Mouse (Mus musculus) midbrain, embryonic 14.5 days (tissue): Measurements from ENCODE around the gene Fam155a. TPM values are rescaled to one million over a fixed set of nuclear protein-coding genes. Genes with fewer than 3 reads are reported as not detected.

Source experiments
- ATAC-seq: fragments of 200-750 bp; cut with Nextera tagmentation; 2 replicates; pipeline ENCODE4 v1.8.0; 2017; ENCODE audit warnings: moderate number of reproducible peaks, moderate library complexity; ENCODE audit not compliant: low FRiP score, low TSS enrichment
- DNase-seq: peaks from one replicate; pipeline ENCODE4 v3.0.0-alpha.2; 2015
- H3K27ac ChIP-seq: fragments of 300-500 bp; sonication (generic); replicated peaks from 2 replicates; pipeline ENCODE4 v1.5.1; 2014; ENCODE audit warnings: mild to moderate bottlenecking, low read depth, low read length, moderate library complexity
- H3K27me3 ChIP-seq: fragments of 300-500 bp; sonication (generic); 2 replicates; pipeline ENCODE4 v1.6.1; 2014; ENCODE audit warnings: low read length, control low read depth, mixed read lengths; ENCODE audit not compliant: control insufficient read depth, insufficient read depth
- H3K36me3 ChIP-seq: fragments of 300-500 bp; sonication (generic); 2 replicates; pipeline ENCODE4 v1.6.1; 2014; ENCODE audit warnings: low read length, control low read depth; ENCODE audit not compliant: control insufficient read depth, insufficient read depth
- H3K4me1 ChIP-seq: fragments of 300-500 bp; sonication (generic); 2 replicates; pipeline ENCODE4 v1.6.1; 2014; ENCODE audit warnings: mild to moderate bottlenecking, antibody characterized with exemption, low read length, control low read depth; ENCODE audit not compliant: control insufficient read depth, insufficient read depth
- H3K4me2 ChIP-seq: fragments of 300-500 bp; sonication (generic); 2 replicates; pipeline ENCODE4 v1.6.1; 2014; ENCODE audit warnings: mild to moderate bottlenecking, low read length, moderate library complexity
- H3K4me3 ChIP-seq: fragments of 300-500 bp; sonication (generic); replicated peaks from 2 replicates; pipeline ENCODE4 v1.5.1; 2014; ENCODE audit warnings: low read depth, low read length
- H3K9ac ChIP-seq: fragments of 300-500 bp; sonication (generic); replicated peaks from 2 replicates; pipeline ENCODE4 v1.6.1; 2014; ENCODE audit warnings: mild to moderate bottlenecking, low read length, moderate library complexity
- H3K9me3 ChIP-seq: fragments of 300-500 bp; sonication (generic); 2 replicates; pipeline ENCODE4 v1.6.1; 2016; ENCODE audit warnings: low read length, control low read depth, mixed read lengths; ENCODE audit not compliant: control insufficient read depth
- WGBS: fragments of 180-500 bp; shearing (Covaris S2); extraction: QIAGEN DNeasy Blood & Tissue Kit; methylation state at CpG from one replicate; pipeline ENCODE4 v1.1.7; 2014; 5-methylcytosine and 5-hydroxymethylcytosine counted together
- polyA plus RNA-seq: library from polyadenylated mRNA; unstranded; fragments of >200 nt; fragmentation: Nextera tagmentation; extraction: Ambion mirVana; gene quantifications from 2 replicates; pipeline ENCODE4 v1.2.1, GENCODE M21; 2014

Gene Fam155a
- polyA plus RNA-seq, 1 experiment from 2014 or later, result 30.2 TPM

DNA sequence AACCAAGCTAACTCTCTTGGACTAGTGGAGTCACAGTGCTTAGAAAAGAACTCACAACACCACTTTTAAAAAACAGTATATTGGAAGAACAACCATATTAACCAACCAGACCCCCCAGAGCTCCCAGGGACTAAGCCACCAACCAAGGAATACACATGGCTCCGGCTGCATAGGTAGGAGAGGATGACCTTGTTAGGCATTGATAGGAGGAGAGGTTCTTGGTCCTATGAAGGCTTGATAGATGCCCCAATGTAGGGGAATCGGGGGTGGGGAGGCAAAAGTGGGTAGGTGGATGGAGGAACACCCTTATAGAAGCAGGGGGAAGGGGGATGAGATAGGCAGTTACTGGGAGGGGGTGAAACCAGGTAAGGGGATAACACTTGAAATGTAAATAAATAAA is 132.8 kb downstream of the Fam155a start:
- H3K9ac ChIP-seq, result no peak overlapping the region
- H3K4me1 ChIP-seq, result no peaks in the 10 kb centered on the region
- 90% methylated on average over 2 of the region's 2 CpGs for WGBS
- no peaks in the 10 kb centered on the region for H3K36me3 ChIP-seq
- no peaks in the 10 kb centered on the region for H3K27me3 ChIP-seq
- H3K9me3 ChIP-seq, result no peaks in the 10 kb centered on the region
- no peak for DNase-seq
- H3K27ac ChIP-seq, result no peak overlapping the region
- no peak overlapping the region for H3K4me3 ChIP-seq
- H3K4me2 ChIP-seq, result no peak overlapping the region
- ATAC-seq, result no peak

GRCm38 (mm10) chr8:9635240-9635639 is 135.7 kb downstream of the Fam155a start:
- Histone ChIP-seq H3K27me3 (no peaks in the 10 kb centered on the region), H3K9ac (no peak overlapping the region), H3K4me2 (no peak overlapping the region), H3K36me3 (no peaks in the 10 kb centered on the region), H3K4me1 (no peaks in the 10 kb centered on the region), H3K27ac (no peak overlapping the region), H3K4me3 (no peak overlapping the region), H3K9me3 (no peaks in the 10 kb centered on the region)
- DNase-seq (no peak), ATAC-seq (no peak)
- WGBS, result 88% methylated on average over 5 of the region's 5 CpGs

DNA sequence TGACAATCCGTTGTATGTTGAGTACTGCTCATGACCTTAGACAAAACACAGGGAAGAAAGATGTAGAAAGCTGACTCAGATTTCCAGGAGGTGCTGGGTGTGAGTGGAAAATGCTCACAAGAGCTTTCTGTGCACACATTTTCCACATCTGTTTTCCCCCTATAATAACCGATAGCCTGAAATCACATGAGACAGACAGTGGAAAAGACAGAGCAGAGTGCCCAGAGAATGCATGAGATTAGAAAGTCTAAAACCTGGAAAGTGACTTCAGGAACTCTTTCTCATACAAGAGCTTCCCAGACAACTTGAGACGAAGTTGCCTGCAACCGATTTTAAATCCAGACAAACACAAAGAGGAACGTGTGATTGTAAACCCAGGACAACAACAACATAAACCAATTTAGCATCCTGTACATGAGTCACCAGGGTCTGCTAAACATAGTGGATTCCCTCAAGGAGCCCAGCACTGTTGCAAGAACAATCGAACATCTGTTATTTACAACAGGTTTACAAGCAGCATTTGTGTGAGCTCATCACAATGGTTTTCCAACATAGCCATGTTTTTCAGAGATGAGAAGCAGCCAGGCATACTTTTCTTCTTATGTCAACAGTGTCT is 163.8 kb downstream of the Fam155a start:
- no peak overlapping the region for H3K4me2 ChIP-seq

GRCm38 (mm10) chr8:9596003-9596402 is 175.0 kb downstream of the Fam155a start:
- WGBS, result 58% methylated on average over 3 of the region's 3 CpGs
- ATAC-seq (no peak), DNase-seq (no peak)
- no peak overlapping the region for H3K4me3 ChIP-seq
- H3K4me1 ChIP-seq, result no peaks in the 10 kb centered on the region
- no peaks in the 10 kb centered on the region for H3K36me3 ChIP-seq
- H3K27me3 ChIP-seq, result no peaks in the 10 kb centered on the region
- no peak overlapping the region for H3K27ac ChIP-seq
- H3K4me2 ChIP-seq, result no peak overlapping the region
- H3K9me3 ChIP-seq, result no peaks in the 10 kb centered on the region
- no peak overlapping the region for H3K9ac ChIP-seq

More for the DNA sequence above, 163.8 kb downstream of the Fam155a start:
- H3K9me3 ChIP-seq, result no peaks in the 10 kb centered on the region
- WGBS, result 81% methylated on average over 6 of the region's 6 CpGs
- H3K27me3 ChIP-seq, result no peaks in the 10 kb centered on the region
- ATAC-seq (no peak), DNase-seq (no peak)
- H3K4me1 ChIP-seq, result peaks cover 10% of the 10 kb centered on the region; the same call in 1 of the 2 replicates
- H3K36me3 ChIP-seq, result no peaks in the 10 kb centered on the region
- no peak overlapping the region for H3K27ac ChIP-seq
- H3K9ac ChIP-seq, result no peak overlapping the region
- H3K4me3 ChIP-seq, result no peak overlapping the region

DNA sequence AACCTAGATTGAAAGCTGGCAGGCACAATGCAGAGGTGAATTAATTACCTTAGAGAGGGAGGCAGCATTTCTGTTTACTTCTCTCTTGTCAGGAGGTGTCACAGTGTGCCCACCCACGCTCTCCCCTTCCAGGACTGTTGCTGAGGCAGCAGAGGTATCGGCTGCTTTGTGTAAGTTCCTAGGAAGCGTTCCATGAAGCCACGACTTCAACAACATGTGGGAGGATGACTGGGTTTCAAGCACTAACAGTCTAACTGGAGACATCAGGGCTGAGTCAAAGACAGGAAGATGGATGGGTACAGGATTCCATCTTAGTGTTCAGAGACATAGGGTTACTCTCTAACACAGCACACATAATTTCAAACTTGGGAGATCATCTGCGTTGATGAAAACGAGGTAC is 189.1 kb downstream of the Fam155a start:
- H3K27ac ChIP-seq, result no peak overlapping the region
- ATAC-seq (no peak), DNase-seq (no peak)
- H3K4me2 ChIP-seq, result no peak overlapping the region
- no peaks in the 10 kb centered on the region for H3K9me3 ChIP-seq
- no peak overlapping the region for H3K9ac ChIP-seq
- H3K4me1 ChIP-seq, result no peaks in the 10 kb centered on the region
- no peaks in the 10 kb centered on the region for H3K36me3 ChIP-seq
- no peaks in the 10 kb centered on the region for H3K27me3 ChIP-seq
- H3K4me3 ChIP-seq, result no peak overlapping the region
- WGBS, result 79% methylated on average over 6 of the region's 6 CpGs

DNA sequence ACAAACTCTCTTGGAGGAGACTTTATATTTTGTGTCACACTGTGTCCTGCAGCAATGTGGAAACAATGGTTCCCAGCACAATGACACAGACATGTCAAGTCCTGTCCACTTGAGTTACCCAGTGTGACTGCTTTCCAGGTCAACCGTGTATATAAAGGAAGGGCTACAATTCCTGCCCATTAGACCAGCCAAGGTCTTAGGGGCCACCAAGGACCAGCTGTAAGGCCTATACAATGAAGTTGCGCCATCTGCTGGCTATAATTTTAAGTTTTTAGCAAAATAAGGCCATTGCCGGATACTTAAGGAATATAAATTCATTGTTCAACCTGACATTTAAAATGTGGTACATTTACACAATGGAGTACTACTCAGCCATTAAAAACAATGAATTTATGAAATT is 190.8 kb downstream of the Fam155a start:
- DNase-seq, result peak; percentile 67
- no peaks in the 10 kb centered on the region for H3K27me3 ChIP-seq
- H3K4me2 ChIP-seq, result no peak overlapping the region
- H3K9me3 ChIP-seq, result no peaks in the 10 kb centered on the region
- no peak for ATAC-seq
- H3K4me3 ChIP-seq, result no peak overlapping the region
- H3K36me3 ChIP-seq, result no peaks in the 10 kb centered on the region
- no peak overlapping the region for H3K9ac ChIP-seq
- H3K27ac ChIP-seq, result no peak overlapping the region
- 31% methylated on average over 3 of the region's 3 CpGs for WGBS
- H3K4me1 ChIP-seq, result no peaks in the 10 kb centered on the region

DNA sequence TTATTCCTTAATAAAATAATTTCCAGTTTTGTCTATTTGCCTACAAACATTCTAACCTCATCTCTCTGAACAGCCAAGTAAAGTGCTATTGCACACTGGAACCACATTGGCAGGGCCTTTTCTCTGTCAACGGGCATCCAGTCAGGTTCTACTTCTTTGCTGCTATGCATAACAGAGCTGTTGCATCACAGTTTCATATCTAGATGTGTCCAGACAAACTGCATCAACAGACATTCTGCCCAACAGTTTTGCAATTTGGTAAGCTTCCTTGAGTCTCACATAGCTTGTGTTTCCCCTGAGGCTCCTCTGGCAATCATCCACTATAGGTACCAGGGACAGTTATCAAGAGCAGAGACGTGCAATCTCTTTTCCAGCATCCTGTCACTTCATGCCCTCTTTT is 199.0 kb downstream of the Fam155a start:
- no peaks in the 10 kb centered on the region for H3K27me3 ChIP-seq
- H3K9ac ChIP-seq, result no peak overlapping the region
- no peak overlapping the region for H3K4me2 ChIP-seq
- H3K4me1 ChIP-seq, result no peaks in the 10 kb centered on the region
- no peaks in the 10 kb centered on the region for H3K36me3 ChIP-seq
- DNase-seq (no peak), ATAC-seq (no peak)
- no peak overlapping the region for H3K27ac ChIP-seq
- 76% methylated on average over 2 of the region's 2 CpGs for WGBS
- no peak overlapping the region for H3K4me3 ChIP-seq
- H3K9me3 ChIP-seq, result no peaks in the 10 kb centered on the region

DNA sequence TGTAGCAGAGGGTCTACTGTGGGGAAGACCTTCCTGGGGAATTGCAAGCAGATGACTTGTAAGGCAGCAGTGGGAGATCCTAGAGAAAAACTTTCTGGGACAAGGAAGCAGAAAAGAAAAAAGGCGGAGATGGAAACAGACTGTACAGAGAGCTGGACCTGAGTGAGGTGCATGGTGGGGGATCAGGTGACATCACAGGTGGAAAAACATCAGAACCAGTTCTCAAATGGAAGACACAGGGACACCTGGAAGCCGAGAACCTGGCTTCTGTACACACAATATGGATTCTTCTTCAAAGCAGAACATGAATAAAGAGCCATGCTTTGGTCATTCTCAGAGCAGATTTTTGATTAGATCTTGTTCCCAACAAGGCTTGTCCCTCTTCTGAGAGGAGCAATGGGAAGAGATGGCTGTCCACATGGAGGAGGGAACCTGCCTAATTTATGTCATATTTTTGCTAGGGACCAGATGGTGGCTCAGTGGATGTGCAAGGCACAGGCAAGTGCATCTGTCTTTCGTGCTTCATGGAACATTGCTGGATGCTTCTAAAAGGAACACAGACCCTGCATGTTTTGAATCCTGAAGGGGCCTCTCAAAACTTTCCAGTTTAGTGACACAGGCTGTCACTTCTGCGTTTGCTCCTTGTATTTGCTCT is 201.3 kb downstream of the Fam155a start:
- no peak overlapping the region for H3K27ac ChIP-seq
- ATAC-seq (no peak), DNase-seq (no peak)
- no peak overlapping the region for H3K4me2 ChIP-seq
- H3K27me3 ChIP-seq, result no peaks in the 10 kb centered on the region
- H3K4me1 ChIP-seq, result no peaks in the 10 kb centered on the region
- H3K36me3 ChIP-seq, result no peaks in the 10 kb centered on the region
- H3K9me3 ChIP-seq, result no peaks in the 10 kb centered on the region
- no peak overlapping the region for H3K4me3 ChIP-seq
- no peak overlapping the region for H3K9ac ChIP-seq
- WGBS, result 86% methylated on average over 4 of the region's 4 CpGs

DNA sequence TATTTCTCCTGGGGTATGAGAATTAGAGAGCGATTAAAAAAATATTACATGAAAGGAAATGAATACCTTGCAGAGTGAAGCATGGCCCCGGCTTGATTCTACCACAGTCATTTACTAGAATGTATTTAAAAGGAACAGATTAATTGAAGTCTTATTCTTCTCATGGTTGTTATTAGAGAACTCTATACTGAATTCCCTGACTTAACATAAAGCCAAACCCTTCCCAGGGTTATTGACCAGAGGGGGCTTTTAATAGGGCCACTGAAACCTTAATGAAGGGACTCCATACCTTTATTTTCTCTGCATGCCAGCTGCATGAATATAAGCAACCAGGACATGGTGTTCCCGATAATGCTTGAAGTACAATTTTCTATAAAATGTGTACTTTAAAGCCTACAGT is 221.8 kb downstream of the Fam155a start:
- Histone ChIP-seq H3K4me2 (no peak overlapping the region), H3K9me3 (no peaks in the 10 kb centered on the region), H3K4me1 (peaks cover 17% of the 10 kb centered on the region), H3K27me3 (no peaks in the 10 kb centered on the region), H3K27ac (no peak overlapping the region), H3K4me3 (no peak overlapping the region), H3K9ac (no peak overlapping the region), H3K36me3 (no peaks in the 10 kb centered on the region)
- WGBS, result 84% methylated on average over 3 of the region's 3 CpGs
- DNase-seq, result no peak
- ATAC-seq, result no peak
